Mouse (Mus musculus) thymus, postnatal 4 days (tissue): ENCODE measurements around the gene Dok3.

Source experiments
- DNase-seq: peaks from one replicate; pipeline ENCODE4 v3.0.0; 2021

The Dok3 gene

DNA sequence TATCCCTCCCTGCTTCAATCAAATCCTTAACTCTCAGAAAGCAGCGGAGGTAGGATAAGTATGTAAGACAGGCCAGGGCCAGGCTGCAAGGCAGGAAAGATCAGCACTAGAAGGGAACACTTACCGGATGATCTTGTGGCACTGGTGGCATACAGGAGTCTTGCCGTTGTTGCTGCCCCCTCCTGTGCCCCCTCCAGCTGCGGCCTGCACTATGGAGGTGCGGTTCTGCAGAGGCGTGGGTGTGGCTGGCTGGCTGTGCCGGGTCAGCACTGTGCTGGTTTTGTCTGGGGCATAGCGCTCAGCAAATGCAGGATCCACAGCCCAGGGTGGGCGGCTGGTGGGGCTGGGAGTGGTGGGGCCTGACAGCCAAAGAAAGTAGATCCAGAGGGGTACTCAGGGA lies 23.3 kb downstream of the Dok3 start:
- no peak for DNase-seq

DNA sequence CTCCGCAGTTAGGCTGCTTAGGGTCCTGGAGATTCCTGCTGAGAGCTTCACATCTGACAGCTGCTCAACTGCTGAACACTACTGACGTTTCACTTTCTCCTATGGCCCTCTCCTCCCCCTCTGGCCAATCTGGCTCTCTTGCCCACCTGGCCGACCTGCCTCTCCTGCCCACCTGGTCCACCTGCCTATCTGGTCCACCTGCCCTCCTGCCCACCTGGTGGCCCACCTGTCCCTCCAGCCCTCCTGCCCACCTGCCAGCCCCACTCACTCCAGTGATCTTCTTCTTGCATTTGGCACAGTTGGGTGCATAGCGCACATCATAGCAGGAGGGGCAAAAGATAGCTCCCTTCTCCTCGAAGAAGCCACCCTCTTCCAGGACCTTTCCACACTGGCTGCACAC lies 24.7 kb downstream of the Dok3 start:
- DNase-seq = no peak

DNA sequence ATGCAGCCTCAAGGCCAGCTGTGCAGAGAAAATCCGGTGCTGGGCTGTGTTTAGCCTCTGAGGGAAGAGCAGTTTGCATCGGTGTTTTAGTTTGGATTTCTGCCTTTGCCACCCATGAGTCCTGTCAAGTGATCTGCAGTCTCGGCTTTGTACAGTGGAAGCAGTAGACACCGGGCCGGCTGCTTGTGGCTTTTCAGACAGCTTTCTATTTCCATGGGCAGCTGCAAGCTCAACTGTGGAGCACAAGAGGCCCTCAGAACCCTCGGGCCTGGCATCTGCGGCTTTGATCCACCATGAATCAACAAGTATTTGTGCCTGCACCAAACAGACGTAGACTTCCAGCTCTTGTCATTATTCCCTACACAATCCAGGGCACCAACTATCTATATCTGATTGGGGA lies 26.7 kb downstream of the Dok3 start:
- peak; percentile 40 for DNase-seq

DNA sequence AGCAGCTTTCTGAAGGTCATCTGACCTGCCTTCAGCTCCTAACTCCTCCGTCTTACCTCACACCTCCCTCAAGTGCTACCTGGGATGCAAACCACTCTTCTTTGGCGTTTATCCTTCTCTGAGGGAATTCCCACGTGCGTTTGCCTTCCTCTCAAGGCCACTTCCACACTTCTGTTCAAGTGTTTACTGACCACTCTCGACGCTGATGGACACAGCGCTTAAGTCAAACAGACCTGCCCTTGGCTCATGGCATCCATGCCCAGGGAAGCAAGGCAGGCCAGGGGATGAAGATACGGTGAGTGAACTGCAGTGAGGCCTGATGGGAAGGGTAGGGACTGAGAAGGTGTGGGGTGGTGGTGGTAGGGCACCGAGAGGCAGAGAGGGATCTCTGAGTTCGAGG lies 28.5 kb downstream of the Dok3 start:
- no peak for DNase-seq

DNA sequence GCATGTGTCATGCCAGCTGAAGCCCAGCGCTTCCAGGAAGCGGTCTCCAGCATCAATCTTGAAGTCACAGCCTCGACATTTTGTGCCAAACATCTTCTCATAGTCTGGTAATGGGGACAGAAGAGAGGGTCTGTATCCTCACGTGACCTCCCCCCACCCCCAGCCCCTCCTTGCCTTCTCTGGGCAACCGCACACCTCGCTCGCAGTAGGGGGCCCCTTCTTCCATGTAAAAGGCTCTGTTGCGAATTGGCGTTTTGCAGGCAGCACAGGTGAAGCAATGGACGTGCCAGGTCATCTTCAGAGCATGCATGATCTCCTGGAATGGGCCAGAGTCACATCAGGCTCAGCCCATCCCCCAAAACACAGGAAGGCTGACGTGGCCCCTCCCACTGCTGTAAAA lies 30.2 kb downstream of the Dok3 start:
- DNase-seq = no peak

DNA sequence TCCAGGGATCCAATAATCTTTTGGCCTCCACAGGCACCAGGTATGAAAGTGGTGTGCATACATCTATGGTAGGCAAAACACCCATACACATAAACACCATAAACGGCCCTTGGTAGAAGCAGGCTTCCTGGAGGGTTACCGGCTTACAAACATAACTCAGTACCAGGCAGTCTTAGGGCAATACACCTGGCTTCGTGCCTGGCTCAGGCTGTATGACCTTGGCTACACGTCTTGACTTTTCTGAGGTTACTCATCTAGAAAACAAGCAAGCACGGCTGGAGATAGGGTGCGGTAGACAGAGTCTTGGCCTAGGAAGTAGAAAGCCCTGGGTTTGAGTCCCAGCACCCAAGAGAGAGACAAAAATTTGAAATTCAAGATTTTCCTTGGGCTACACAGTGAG lies 32.4 kb downstream of the Dok3 start:
- no peak for DNase-seq

DNA sequence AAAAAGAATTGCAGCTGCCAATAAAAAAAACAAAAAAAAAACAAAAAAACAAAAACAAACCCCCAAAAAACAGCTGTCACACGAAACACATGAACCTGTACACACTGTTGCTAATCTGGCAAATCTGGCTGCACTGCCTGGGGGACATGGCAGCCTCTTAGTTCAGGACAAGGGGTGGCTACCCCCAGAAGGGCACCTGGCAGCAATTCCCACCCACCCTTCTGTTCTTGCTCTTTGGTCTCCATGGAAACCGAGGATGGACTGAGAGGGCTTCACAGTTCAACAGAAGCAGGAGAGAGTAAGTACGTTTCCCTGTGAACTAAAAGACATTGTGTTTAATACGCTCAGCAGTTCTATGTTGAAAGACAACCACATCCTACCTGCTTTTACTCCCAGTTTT lies 33.4 kb downstream of the Dok3 start:
- DNase-seq = no peak

DNA sequence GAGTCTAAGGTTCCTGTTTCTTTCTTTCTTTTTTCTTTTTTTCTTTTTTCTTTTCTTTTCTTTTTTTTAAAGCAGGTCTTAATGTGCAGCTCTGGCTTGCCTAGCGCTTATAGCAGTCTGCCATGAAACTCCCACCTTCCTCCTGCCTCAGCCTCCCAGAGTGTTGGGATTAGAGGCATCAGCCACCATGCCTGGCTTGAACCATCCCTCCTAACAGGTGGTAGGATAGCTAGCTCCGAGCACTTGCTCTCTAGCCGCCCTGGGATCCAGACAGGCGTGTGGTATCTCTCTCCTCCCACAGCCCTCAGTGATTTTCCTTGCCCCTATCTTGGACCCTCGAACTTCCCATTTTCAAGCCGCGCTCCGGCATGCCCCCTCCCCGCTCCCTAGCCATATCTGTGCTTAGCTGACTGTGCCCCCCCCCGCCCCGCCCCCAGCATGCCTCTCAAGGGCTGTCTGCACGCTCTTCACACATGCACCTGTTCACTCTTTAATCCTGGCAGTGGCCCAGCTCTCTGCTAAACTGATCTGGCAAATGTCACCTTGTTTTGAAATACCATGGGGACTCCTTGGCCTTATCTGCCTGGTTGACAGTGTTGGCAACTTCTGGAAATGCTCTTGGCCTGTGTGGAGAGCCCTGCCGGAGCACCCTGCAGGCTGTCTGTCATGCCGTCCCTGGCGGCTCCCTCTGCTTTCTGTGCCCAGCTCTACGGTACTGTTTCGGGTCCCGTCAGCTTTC lies 34.0 kb downstream of the Dok3 start:
- no peak for DNase-seq

DNA sequence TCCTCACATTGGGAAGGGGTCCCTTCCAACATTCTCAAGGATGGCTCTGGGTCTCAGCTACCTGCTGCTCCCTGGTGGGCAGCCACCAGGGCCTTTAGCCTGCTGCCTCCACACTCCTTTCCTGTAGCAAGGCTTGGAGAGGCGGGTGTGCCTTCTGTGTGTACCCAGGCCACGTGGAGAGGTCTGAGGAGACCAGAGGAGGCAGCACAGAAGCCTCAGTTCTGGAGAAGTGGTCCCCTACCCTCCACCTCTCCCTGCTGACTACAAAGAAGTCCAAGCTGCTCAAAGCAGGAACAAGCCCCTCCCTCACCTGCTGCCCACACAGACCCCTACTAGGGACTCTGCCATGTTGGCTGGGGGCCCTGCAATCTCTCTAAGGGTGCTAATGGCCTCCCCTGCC lies 34.8 kb downstream of the Dok3 start:
- DNase-seq = no peak

DNA sequence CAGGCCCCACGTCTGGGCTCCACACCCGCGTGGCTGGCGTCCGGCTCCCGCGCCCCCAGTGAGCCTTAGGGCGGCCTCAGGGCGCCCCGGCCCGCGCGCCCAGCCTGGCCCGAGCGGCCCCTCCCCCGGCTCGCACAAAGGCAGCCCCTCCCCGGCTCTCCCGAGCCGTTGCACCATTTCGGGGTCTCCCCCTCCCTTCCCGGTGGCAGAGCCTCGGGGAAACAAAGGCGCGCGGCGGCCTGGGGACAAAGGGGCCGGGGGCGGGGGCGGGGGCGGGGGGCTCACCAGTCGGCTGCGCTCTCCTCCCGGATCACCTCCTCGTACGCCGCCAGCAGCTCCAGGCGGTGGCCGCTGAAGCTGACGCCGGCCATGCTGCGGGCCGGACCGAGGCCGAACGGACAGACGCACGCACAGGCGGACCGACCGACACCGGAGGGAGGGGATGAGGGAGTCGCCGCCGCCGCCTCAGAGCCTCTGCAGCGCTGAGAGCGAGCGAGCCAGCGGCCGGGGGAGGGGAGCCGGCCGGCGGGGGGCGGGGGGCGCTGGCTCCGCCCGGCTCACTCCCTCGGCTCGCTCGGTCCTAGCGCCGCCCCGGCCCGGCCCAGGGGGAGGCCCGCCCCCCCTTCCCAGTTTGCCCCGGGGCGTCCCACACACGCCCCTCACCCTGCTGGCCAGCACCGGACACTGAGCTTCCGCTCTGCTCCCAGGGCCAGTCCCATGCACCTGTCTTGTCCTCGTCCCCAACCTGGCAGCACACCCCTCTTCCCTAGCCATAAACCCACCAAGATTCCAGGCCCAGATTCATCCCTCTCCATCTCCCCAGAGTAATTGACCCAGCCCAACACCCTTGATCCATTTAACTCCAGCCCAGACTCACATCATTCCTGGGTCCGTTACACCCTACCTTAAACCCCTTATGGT lies 41.3 kb downstream of the Dok3 start, which contains the start of gene Dbn1:
Gene Dbn1 (minus strand): TSS at position 534 of the 921 bp plus-strand sequence.
- no peak for DNase-seq

DNA sequence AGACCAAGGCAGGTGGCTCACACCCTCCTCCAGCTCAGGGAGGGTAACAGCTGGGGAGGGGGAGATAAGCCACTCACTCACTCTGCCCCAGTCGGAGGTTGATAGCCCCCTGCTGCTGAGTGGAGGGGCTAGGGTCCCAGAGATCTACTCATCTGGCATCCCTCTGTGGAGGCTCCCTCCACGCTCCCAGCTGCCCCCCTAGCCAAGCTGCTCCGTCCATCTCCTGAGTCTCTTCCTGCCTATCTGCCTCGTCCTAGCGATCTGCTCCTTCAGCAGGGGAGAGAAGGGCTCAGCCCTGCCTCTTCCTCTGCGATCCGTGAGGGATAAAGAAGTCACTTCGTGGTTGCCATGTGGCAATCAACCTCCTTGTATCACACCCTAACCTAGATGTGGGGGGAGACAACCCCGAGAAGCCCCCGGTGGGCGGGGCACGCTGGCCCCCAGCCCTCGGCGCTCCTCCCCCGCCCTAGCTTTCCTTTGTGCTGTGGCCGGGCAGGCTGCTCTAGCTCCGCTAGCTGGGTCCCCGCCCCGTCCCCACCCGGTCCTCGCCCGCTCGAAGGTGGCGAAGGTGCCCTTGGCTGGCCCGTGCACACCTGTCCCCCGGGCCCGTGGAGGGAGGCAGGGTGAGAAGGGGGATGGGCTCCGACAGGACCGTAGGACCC lies 42.0 kb downstream of the Dok3 start:
- DNase-seq = peak; percentile 53

DNA sequence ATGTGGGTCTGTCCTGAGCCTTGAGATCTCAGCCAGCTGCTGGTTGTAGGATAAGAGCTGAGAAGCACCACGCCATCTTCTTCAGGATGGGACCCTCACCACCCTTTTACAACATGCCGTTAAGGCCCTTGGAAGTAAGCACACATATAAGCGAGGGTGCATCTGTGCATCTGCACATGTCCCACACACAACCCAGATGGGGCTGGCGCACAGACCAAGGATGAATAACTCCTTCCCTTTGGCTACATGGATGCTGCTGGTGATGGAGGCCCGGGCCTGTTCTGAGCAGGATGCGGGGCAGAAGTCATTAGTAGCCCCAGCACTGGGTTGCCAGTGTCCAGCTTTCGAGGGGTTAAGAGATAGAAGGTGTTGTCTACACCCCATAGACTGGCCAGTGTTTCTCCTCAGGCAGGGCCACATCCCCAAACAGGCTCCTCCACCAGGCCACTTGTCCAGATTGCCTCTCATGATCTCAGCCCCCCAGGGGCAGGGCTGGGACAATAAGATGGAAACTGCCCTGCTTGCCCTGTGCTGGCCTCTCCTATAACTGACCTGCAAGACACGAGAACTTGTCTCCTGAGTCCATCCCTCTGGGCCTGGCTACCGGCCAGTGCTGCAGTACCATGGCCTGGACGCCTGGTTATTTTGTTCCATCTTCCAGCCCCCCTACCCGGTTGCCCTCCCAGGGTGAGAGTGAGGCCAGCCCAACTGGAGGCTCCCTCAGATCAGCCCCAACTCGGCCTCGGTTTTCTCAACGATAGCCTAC lies 42.9 kb downstream of the Dok3 start:
- no peak for DNase-seq

DNA sequence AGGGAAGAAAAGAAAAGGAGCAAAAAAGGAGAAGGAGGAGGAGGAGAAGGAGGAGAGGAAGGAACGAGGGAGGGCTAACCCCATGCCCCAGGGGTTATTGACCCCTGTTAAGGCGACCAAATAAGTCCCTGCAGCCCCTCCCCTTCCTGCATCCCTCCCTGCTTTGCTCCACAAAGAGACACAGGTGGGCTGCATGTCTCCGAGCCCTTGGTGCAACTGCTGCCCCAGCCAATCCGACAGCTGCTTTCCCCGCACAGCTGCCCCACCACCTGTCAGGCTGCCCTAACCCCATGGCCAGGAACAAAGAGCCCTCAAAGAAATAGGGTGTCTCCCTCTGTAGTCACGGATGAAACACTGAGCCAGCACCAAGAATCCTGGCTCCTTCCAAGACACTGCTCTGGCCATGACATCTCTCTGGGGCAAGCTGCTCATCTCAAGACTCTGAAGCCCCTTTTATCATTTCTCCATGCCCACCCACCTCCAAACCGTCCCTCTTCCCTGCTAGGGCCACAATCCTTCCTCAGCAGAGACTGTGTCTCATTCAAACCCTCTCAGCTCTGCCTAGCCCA lies 44.5 kb downstream of the Dok3 start:
- peak; percentile 42 for DNase-seq

DNA sequence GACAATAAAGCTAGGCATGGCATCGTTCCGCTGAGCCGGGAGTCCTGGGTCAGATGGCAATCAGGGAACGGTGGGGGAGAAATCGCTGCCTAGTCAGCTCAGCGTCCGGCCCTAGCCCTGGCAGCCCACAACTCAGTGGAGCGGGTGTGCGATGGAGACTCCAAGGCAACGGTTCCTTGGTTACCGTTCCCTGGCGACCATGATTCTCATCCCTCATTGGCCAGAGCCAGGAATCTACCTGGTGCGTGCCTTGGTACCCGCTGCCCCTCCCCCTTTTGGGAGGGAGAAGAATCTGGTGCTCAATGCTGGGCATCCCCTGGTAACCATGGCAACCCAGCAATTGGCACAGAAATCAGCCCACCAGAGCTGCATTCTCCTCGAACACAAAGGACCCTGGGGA lies 45.5 kb downstream of the Dok3 start:
- no peak for DNase-seq

DNA sequence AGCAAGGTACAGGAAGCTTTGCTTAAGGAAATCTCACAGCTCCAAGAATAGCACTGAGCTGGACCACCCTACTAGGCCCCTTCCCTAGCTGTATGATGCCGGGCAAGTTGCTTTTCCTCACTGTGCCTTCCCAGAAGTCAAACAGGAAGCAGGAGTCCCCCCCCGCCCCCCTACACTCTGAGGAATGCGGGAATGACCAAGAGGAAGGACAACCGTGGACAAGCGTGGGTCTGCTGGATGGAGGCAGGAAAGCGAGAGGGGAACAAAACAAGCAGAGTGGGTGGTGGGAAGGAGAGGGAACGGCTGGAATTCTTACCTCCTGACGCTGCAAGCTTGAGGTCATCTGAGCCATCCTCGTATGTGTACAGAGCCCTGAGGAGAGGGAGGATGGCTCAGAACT lies 46.0 kb downstream of the Dok3 start:
- no peak for DNase-seq

DNA sequence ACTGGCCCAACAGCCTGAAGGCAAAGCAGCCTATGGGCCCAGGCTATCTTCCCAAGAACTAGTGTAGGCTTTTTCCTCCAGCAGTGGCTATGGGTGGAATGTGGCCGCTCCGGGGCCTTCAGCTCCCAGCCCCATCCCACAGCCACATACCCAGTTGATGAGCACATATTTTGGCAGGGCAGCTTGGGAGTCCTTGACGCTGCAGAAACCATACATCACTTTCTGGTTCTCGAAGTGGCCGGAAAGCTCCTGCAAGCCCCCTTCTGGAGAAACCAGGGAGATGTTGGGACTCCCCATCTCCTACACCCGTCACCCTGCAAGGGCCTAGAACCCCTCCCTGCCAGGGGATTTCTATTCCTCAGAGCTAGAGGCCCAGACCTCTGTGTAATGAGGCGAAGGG lies 46.6 kb downstream of the Dok3 start:
- no peak for DNase-seq

DNA sequence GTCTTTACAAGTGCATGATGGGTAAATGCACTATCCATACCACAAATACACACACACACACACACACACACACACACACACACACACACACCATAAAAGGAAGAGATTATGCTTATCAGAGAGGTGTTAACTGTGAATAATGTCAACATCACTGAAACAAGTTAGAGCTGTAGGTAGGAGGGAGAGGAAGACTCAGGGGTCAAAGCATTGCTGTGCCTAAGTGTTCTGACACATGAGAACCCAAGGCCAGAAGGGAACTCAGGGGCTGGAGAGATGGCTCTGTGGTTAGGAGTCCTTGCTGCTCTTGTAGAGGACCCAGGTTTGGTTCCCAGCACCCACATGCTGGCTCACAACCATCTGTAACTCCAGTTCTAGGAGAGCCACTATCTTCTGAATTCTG lies 49.2 kb downstream of the Dok3 start:
- no peak for DNase-seq

DNA sequence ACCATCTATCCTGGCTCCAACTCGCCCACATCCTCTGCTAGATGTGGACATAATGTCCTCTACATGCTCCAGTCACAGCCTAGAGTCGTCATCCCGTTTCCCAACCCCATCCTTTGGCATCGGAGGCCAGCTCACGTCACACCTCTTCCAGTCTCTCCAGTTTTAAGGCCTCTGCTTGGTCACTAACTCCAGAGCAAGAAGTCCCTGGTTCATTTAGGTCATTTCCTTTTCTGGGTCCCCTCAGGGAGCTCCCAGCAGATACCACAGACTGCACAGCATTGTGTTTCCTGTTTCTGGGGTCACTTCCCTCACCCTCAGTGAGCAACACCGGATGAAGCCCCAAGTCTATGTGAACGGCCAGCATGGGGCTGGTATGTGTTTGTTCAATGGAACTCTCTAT lies 50.1 kb downstream of the Dok3 start:
- no peak for DNase-seq

DNA sequence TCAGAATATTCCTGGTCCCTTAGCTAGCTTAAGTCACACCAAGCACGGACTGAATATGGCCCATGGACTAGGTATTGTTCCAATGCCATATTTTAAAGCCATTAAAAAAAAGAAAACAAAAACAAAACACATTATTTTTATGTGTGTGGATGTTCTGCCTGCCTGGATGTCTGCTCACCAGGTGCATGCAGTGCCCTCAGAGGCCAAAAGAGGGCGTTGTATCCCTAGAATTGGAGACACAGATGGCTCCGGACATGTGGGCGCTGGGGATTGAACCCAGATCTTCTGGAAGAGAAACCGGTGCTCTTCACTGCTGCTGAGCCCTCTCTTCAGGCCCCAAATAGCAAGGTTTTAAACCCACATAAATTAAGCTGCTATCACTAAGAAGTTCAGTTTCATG lies 51.1 kb downstream of the Dok3 start:
- peak; percentile 61 for DNase-seq

DNA sequence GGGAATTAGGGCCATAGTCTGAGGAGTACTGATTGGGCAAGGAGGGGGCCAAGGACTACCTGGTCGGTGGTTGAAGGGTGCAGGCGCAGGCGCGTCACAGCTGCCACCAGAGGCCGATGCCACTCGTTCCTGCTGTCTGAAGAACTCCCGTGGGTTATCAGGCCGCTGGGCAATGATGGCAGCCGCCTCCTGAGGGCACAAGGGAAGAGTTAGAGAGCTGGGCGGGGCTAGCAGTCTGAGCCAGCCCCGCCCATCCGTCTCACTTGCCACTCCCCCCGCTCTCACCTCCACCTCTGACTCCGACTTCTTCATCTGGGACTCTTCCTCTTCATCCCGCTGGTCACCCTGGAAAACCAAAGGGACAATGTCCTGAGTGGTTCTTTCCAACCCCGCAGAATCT lies 51.6 kb downstream of the Dok3 start:
- no peak for DNase-seq

DNA sequence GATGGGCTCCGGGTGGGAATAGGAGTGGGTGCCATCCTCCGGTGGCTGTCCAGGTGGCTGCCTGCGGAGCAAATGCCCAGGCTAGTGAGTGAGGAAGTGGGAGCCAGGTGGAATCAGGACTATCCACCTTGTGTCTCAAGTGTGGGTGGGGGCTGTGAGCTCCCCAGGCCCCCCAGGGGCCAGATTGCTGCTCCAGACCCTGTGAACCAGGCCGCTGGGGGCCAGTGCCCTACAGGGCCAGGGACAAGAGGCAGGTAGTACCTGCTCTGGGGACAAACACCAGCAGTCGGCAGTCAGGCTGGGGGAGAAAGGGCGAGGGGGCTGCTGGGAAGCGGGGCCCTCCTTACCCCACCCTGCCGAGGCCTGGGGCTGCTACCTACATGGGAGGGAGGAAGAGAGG lies 52.8 kb downstream of the Dok3 start:
- DNase-seq = no peak

DNA sequence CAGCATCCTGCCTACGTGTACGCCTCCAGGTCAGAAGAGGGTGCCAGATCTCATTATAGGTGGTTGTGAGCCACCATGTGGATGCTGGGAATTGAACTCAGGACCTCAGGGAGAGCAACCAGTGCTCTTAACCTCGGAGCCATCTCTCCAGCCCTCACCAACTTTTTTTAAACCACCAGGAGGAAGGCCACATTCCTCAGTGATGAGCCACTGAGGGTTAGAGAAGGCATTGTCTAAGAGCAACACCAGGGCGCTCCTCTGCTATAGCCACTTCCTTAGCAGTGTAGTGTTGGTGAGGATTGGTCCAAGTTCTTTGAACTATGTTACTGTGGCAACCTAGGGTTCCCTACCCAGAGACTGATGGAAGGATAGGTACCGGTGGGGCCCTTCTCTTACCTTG lies 53.3 kb downstream of the Dok3 start:
- DNase-seq = no peak

DNA sequence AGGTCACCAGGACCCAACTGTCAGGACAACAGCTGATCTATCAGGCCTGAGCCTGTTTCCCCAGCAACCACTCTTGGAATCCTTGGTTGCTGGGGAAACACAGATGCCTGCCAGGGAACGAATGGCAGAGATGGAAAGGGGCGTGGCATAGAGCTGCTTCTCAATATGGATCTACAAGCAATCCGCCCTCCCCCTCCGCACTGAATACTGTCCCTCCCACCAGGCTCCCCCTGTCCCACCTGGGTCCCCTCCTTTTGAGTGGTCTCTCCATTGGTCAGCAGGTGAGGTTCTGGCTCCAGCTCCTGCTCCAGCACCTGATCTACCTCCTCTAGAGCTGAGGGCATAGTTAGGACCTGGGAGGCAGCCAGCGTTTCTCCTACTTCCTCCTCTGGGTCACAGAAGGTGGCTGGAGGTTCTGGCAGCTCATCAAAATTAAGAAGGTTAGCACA lies 54.5 kb downstream of the Dok3 start:
- DNase-seq = no peak
